Mouse (Mus musculus): ENCODE measurements around the gene Flnb. TPM values are rescaled to one million over a fixed set of nuclear protein-coding genes. Genes with fewer than 3 reads are reported as not detected.

Gene Flnb
- total and polyA plus RNA-seq, 2 experiments from 2014 or later, result 4.2 to 32.7 TPM

GRCm38 (mm10) chr14:7932151-7932550, 114.4 kb downstream of the Flnb start:
- TF ChIP-seq CTCF (IDR thresholded peaks at IDR 0.05; ENCODE audit: low read depth), result no peak

GRCm38 (mm10) chr14:7934166-7934565, 116.4 kb downstream of the Flnb start:
- Histone ChIP-seq H3K27ac (no peak overlapping the region), H3K9me3 (ENCODE audit: low read length) (no peaks in the 10 kb centered on the region), H3K36me3 (ENCODE audit: insufficient read depth, low read length) (peaks cover 54% of the 10 kb centered on the region), H3K27me3 (ENCODE audit: insufficient read depth, low read length) (no peaks in the 10 kb centered on the region), H3K4me2 (ENCODE audit: low read depth, low read length) (no peak overlapping the region), H3K9ac (replicated peaks; ENCODE audit: low read length) (no peak overlapping the region), H3K4me3 (ENCODE audit: low read length) (no peak overlapping the region), H3K4me1 (ENCODE audit: insufficient read depth, low read length) (no peaks in the 10 kb centered on the region)
- ATAC-seq, result no peak
- 92% methylated on average over 7 of the region's 7 CpGs for WGBS
- no peak for DNase-seq (ENCODE audit: low spot score)
- no peak for TF ChIP-seq CTCF (IDR thresholded peaks at IDR 0.05; ENCODE audit: low read depth)

More at GRCm38 (mm10) chr14:7932151-7932550, 114.4 kb downstream of the Flnb start:
- Histone ChIP-seq H3K4me1 (ENCODE audit: insufficient read depth, low read length) (no peaks in the 10 kb centered on the region), H3K9ac (replicated peaks; ENCODE audit: low read length) (no peak overlapping the region), H3K36me3 (ENCODE audit: insufficient read depth, low read length) (peaks cover 67% of the 10 kb centered on the region), H3K27me3 (ENCODE audit: insufficient read depth, low read length) (no peaks in the 10 kb centered on the region), H3K9me3 (ENCODE audit: low read length) (no peaks in the 10 kb centered on the region), H3K27ac (no peak overlapping the region), H3K4me3 (ENCODE audit: low read length) (no peak overlapping the region), H3K4me2 (ENCODE audit: low read depth, low read length) (no peak overlapping the region)
- DNase-seq (ENCODE audit: low spot score) (no peak), ATAC-seq (no peak)
- WGBS, result 95% methylated on average over 4 of the region's 4 CpGs

GRCm38 (mm10) chr14:7937052-7937630, 119.4 kb downstream of the Flnb start:
- DNase-seq (ENCODE audit: low spot score) (peak; percentile 82), ATAC-seq (peak; percentile 69)
- Histone ChIP-seq H3K4me3 (ENCODE audit: low read length) (no peak overlapping the region), H3K27me3 (ENCODE audit: insufficient read depth, low read length) (no peaks in the 10 kb centered on the region), H3K4me1 (ENCODE audit: insufficient read depth, low read length) (no peaks in the 10 kb centered on the region), H3K9ac (replicated peaks; ENCODE audit: low read length) (no peak overlapping the region), H3K4me2 (ENCODE audit: low read depth, low read length) (no peak overlapping the region), H3K27ac (no peak overlapping the region), H3K36me3 (ENCODE audit: insufficient read depth, low read length) (peaks cover 38% of the 10 kb centered on the region), H3K9me3 (ENCODE audit: low read length) (no peaks in the 10 kb centered on the region)
- peak; percentile 77 for TF ChIP-seq CTCF (IDR thresholded peaks at IDR 0.05; ENCODE audit: low read depth)
- 14% methylated on average over 17 of the region's 17 CpGs for WGBS

GRCm38 (mm10) chr14:7938809-7939784, 121.3 kb downstream of the Flnb start:
- H3K4me2 ChIP-seq (ENCODE audit: low read depth, low read length), result no peak overlapping the region
- no peak for ATAC-seq
- H3K4me3 ChIP-seq (ENCODE audit: low read length), result no peak overlapping the region
- no peaks in the 10 kb centered on the region for H3K27me3 ChIP-seq (ENCODE audit: insufficient read depth, low read length)
- H3K27ac ChIP-seq, result no peak overlapping the region; the same call in 1 of the 2 replicates
- WGBS, result 72% methylated on average over 19 of the region's 19 CpGs
- H3K9ac ChIP-seq (replicated peaks; ENCODE audit: low read length), result no peak overlapping the region
- no peak for TF ChIP-seq CTCF (IDR thresholded peaks at IDR 0.05; ENCODE audit: low read depth)
- H3K4me1 ChIP-seq (ENCODE audit: insufficient read depth, low read length), result peaks cover 5% of the 10 kb centered on the region; the same call in 1 of the 2 replicates
- peaks cover 28% of the 10 kb centered on the region for H3K36me3 ChIP-seq (ENCODE audit: insufficient read depth, low read length)
- DNase-seq (ENCODE audit: low spot score), result peak; percentile 36
- H3K9me3 ChIP-seq (ENCODE audit: low read length), result no peaks in the 10 kb centered on the region

GRCm38 (mm10) chr14:7941413-7941812, 123.7 kb downstream of the Flnb start:
- no peaks in the 10 kb centered on the region for H3K27me3 ChIP-seq (ENCODE audit: insufficient read depth, low read length)
- H3K9me3 ChIP-seq (ENCODE audit: low read length), result no peaks in the 10 kb centered on the region
- H3K4me2 ChIP-seq (ENCODE audit: low read depth, low read length), result no peak overlapping the region
- ATAC-seq, result no peak
- H3K36me3 ChIP-seq (ENCODE audit: insufficient read depth, low read length), result peaks cover 30% of the 10 kb centered on the region
- TF ChIP-seq CTCF (IDR thresholded peaks at IDR 0.05; ENCODE audit: low read depth), result no peak
- H3K4me1 ChIP-seq (ENCODE audit: insufficient read depth, low read length), result peaks cover 5% of the 10 kb centered on the region; the same call in 1 of the 2 replicates
- no peak overlapping the region for H3K4me3 ChIP-seq (ENCODE audit: low read length)
- 76% methylated on average over 5 of the region's 5 CpGs for WGBS
- DNase-seq (ENCODE audit: low spot score), result no peak
- no peak overlapping the region for H3K27ac ChIP-seq
- H3K9ac ChIP-seq (replicated peaks; ENCODE audit: low read length), result no peak overlapping the region

- no peak overlapping the region for H3K9ac ChIP-seq (replicated peaks; ENCODE audit: low read length)
- no peaks in the 10 kb centered on the region for H3K27me3 ChIP-seq (ENCODE audit: insufficient read depth, low read length)
- DNase-seq (ENCODE audit: low spot score), result peak; percentile 62
- peaks cover 5% of the 10 kb centered on the region; the same call in 1 of the 2 replicates for H3K4me1 ChIP-seq (ENCODE audit: insufficient read depth, low read length)
- peak; percentile 71 for ATAC-seq
- WGBS, result 47% methylated on average over 7 of the region's 7 CpGs
- H3K4me2 ChIP-seq (ENCODE audit: low read depth, low read length), result no peak overlapping the region
- H3K36me3 ChIP-seq (ENCODE audit: insufficient read depth, low read length), result peaks cover 30% of the 10 kb centered on the region
- H3K27ac ChIP-seq, result peak overlapping the region; percentile 17; the same call in 1 of the 2 replicates
- no peak overlapping the region for H3K4me3 ChIP-seq (ENCODE audit: low read length)
- H3K9me3 ChIP-seq (ENCODE audit: low read length), result no peaks in the 10 kb centered on the region
- no peak for TF ChIP-seq CTCF (IDR thresholded peaks at IDR 0.05; ENCODE audit: low read depth)
Measured at GRCm38 (mm10) chr14:7943101-7943800, 125.5 kb downstream of the Flnb start.
